Mouse (Mus musculus): Measurements from ENCODE around the gene Unc5cl. TPM values are rescaled to one million over a fixed set of nuclear protein-coding genes. Genes with fewer than 3 reads are reported as not detected.

Unc5cl gene
- polyA plus RNA-seq, 1 experiment, result 4.7 TPM

DNA sequence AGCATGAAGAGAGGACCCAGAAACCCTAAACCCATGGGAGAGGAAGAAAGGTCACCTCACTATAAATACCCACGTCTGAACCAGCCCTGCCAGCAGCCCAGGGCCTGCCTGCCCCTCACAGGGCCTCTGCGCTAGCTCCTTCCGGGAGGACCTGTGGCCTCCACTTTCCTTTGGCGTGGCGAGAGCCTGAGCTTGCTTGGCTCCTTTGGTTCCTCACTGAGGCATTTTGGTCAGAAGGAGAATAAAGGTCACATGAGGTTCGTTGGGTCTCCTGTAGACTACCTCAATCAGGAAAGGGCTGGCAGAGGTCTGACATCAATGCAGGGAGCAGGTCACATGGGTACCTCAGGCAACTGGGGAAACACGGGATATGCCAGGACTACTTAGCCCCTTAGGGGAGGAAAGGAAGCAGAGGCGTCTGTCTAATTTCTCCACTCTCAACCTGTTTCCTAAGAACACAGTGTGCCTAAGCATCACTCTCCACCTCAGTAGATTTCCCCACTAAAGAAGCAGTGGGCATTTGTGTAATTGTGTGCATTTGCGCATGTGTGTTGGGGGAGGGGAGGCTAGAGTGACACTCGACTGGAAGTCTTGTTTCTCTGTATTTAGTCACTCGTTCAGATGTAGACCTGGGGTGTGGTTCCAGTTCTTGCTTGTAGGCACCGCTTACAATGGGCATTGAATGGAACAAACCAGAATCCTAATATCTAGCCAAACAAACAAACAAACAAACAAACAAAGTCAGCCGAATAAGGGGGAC lies 27.5 kb upstream of the Unc5cl start:
- Histone ChIP-seq H3K4me1 (ENCODE audit: control insufficient read depth, insufficient read depth, low read length) (peaks cover 5% of the 10 kb centered on the region), H3K27ac (ENCODE audit: control insufficient read depth, insufficient read depth, low read depth, low read length, poor library complexity) (peak overlapping the region; percentile 89), H3K4me3 (replicated peaks; ENCODE audit: control insufficient read depth, low read depth, low read length) (no peak overlapping the region)
- 30% methylated on average over 13 of the region's 13 CpGs for WGBS
- TF ChIP-seq CTCF (IDR thresholded peaks at IDR 0.05; ENCODE audit: control insufficient read depth, insufficient read depth, low read length), result no peak
- no peak for TF ChIP-seq POLR2A (IDR thresholded peaks at IDR 0.05; ENCODE audit: borderline replicate concordance, control insufficient read depth, low read depth, low read length)

DNA sequence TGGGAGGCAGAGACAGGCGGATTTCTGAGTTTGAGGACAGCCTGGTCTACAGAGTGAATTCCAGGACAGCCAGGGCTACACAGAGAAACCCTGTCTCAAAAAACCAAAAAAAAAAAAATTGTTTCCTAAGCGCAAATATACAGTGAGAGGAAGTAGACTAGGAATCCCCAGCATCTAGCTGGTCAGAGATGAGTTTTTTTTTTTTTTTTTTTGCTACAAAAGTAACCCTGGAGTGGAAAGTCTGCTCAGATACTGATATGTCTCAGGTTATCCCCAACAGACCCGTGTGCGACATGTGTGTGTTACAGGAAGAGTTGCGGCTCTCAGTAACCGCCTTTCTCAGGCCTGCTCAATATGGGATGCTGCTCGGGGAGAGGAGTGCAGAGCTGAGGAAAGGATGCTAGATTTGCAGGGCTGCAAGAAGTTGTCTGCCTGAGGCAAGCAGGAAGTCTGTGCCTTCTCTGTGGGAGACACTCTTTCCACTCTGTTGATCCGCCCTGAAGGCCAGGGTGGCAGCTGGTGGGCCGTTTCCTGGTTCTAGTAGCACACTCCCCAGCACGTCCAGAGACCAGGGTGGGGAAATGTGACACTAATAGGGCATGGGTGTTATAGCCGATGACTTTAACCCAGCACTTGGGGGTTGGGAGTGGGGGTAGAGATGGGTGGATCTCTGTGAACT lies 26.7 kb upstream of the Unc5cl start:
- TF ChIP-seq POLR2A (IDR thresholded peaks at IDR 0.05; ENCODE audit: borderline replicate concordance, control insufficient read depth, low read depth, low read length) (no peak), CTCF (IDR thresholded peaks at IDR 0.05; ENCODE audit: control insufficient read depth, insufficient read depth, low read length) (no peak)
- Histone ChIP-seq H3K4me3 (replicated peaks; ENCODE audit: control insufficient read depth, low read depth, low read length) (no peak overlapping the region), H3K27ac (ENCODE audit: control insufficient read depth, insufficient read depth, low read depth, low read length, poor library complexity) (peak overlapping the region; percentile 50), H3K4me1 (ENCODE audit: control insufficient read depth, insufficient read depth, low read length) (peaks cover 5% of the 10 kb centered on the region)
- WGBS, result 25% methylated on average over 11 of the region's 11 CpGs

DNA sequence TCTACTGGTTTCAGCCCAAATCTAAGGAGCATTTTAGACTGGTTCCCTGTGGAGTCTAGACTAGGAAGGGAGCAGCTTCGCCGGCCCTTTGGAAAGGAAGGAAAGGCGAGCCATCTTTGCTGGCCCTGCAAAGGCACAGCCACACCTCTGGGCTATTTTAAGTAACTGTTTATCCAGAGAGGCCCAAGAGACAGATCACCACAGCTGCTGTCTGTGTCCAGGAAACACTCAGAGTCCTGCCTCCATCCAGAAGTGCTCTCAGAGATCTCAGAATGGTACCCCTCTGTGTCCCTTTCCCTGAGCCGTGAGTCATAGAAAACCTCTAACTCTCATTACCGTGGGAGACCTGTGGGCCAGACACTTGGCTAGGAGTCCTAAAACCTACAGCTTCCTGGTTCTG lies 24.3 kb upstream of the Unc5cl start:
- Histone ChIP-seq H3K27ac (ENCODE audit: control insufficient read depth, insufficient read depth, low read depth, low read length, poor library complexity) (no peak overlapping the region), H3K4me1 (ENCODE audit: control insufficient read depth, insufficient read depth, low read length) (peaks cover 5% of the 10 kb centered on the region), H3K4me3 (replicated peaks; ENCODE audit: control insufficient read depth, low read depth, low read length) (no peak overlapping the region)
- WGBS, result 41% methylated on average over 5 of the region's 5 CpGs
- TF ChIP-seq POLR2A (IDR thresholded peaks at IDR 0.05; ENCODE audit: borderline replicate concordance, control insufficient read depth, low read depth, low read length), result no peak
- no peak for TF ChIP-seq CTCF (IDR thresholded peaks at IDR 0.05; ENCODE audit: control insufficient read depth, insufficient read depth, low read length)

DNA sequence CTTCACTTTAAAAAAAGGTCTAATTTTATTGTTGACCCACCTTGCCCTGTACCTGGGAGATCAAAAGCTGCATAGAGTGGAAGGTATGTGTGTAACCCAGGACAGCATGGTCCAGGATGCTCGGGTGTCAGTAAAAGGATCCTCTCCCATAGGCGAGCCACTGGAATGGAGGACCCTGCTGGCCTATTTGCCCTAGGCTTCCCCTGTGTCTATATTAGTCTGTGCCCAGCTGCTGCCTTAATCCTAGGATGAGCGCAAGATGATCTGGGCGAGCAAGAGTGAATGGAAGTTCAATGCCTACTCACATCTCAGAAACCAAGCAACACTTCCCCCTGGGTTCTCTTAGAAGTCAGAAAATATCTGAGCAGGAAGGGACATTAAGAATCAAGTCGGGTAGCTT lies 23.6 kb upstream of the Unc5cl start:
- Histone ChIP-seq H3K4me3 (replicated peaks; ENCODE audit: control insufficient read depth, low read depth, low read length) (no peak overlapping the region), H3K4me1 (ENCODE audit: control insufficient read depth, insufficient read depth, low read length) (peaks cover 4% of the 10 kb centered on the region), H3K27ac (ENCODE audit: control insufficient read depth, insufficient read depth, low read depth, low read length, poor library complexity) (no peak overlapping the region)
- WGBS, result 71% methylated on average over 5 of the region's 5 CpGs
- no peak for TF ChIP-seq POLR2A (IDR thresholded peaks at IDR 0.05; ENCODE audit: borderline replicate concordance, control insufficient read depth, low read depth, low read length)
- TF ChIP-seq CTCF (IDR thresholded peaks at IDR 0.05; ENCODE audit: control insufficient read depth, insufficient read depth, low read length), result no peak

DNA sequence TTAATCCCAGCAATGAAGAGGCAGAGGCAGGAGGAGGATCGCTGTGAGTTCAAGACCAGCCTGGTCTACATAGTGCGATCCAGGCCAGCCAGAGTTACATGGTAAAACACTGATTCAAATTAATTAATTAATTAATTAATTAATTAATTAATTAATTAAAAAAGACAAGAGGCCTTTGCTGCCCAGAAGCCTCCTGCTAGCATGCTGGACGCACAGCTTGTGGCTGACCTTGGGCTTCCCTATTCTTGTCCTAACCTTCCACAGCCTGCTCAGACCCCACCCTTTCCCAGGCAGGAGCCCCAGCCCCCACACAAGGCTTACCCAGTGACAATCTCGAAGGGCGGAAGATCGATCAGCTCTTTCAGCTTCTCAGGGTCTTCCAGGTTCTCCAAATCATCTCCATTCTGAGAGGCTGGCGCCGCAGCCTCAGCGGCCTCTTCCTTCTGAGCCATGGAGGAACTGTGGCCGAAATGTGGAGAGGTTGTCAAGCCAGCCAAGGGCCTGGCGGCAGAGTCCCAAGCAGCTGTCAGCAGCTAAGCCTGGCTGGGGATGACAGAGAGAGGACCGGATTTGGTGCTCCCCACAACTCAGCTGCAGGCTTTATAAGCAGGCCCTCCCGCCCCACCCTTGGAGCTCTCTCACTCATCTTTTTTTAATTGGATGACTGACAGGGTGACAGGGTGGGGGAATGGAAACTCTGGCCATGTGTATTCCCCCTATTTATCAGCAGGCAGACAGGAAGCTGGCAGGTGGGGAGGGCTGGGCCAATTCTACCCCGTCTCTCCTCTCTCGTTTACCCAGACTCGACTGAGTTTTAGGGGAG lies 22.3 kb upstream of the Unc5cl start, which contains the start of gene Apobec2:
TSS of gene Apobec2 (minus strand) at position 773 of the 823 bp plus-strand sequence.
- Histone ChIP-seq H3K4me3 (replicated peaks; ENCODE audit: control insufficient read depth, low read depth, low read length) (no peak within 1 kb of the TSS), H3K27ac (ENCODE audit: control insufficient read depth, insufficient read depth, low read depth, low read length, poor library complexity) (no peak within 1 kb of the TSS), H3K4me1 (ENCODE audit: control insufficient read depth, insufficient read depth, low read length) (peaks cover 1% of the 10 kb centered on the region; the same call in 1 of the 2 replicates)
- 74% methylated on average over 16 of the region's 16 CpGs for WGBS
- TF ChIP-seq CTCF (IDR thresholded peaks at IDR 0.05; ENCODE audit: control insufficient read depth, insufficient read depth, low read length) (no peak), POLR2A (IDR thresholded peaks at IDR 0.05; ENCODE audit: borderline replicate concordance, control insufficient read depth, low read depth, low read length) (no peak)

DNA sequence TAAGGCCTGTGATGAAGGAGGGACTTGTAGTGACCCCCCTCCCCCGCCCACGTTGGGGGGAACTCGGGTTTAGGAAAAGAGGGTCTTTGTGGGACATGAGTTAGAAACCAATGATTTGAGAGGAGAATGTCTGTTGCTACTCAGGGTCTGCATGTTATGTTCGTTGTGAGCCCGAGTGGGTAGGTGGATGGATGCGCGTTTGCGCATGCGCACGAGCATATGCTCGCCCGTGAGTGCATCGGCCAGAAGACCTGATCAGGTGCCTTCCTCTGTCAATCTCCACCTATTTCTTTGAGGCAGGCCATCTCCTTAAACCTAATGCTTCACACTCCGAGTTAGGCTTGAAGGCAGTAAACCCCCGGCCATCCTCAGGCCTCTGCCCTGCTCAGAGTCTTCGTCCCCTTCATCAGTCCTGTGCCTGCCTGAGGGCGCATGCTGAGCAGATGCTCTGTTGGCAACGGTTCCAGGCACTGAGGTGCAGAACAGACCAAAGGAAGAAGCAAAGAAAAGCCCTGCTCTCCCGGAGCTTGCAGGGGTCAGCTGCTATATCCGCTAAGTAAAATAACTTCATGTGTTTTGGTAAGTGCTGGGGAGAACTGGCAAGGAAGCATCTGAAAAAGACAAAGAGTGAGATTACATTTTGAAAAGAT lies 21.6 kb upstream of the Unc5cl start:
- Histone ChIP-seq H3K27ac (ENCODE audit: control insufficient read depth, insufficient read depth, low read depth, low read length, poor library complexity) (no peak overlapping the region), H3K4me1 (ENCODE audit: control insufficient read depth, insufficient read depth, low read length) (peaks cover 1% of the 10 kb centered on the region; the same call in 1 of the 2 replicates), H3K4me3 (replicated peaks; ENCODE audit: control insufficient read depth, low read depth, low read length) (no peak overlapping the region)
- WGBS, result 88% methylated on average over 20 of the region's 20 CpGs
- TF ChIP-seq CTCF (IDR thresholded peaks at IDR 0.05; ENCODE audit: control insufficient read depth, insufficient read depth, low read length) (no peak), POLR2A (IDR thresholded peaks at IDR 0.05; ENCODE audit: borderline replicate concordance, control insufficient read depth, low read depth, low read length) (no peak)

DNA sequence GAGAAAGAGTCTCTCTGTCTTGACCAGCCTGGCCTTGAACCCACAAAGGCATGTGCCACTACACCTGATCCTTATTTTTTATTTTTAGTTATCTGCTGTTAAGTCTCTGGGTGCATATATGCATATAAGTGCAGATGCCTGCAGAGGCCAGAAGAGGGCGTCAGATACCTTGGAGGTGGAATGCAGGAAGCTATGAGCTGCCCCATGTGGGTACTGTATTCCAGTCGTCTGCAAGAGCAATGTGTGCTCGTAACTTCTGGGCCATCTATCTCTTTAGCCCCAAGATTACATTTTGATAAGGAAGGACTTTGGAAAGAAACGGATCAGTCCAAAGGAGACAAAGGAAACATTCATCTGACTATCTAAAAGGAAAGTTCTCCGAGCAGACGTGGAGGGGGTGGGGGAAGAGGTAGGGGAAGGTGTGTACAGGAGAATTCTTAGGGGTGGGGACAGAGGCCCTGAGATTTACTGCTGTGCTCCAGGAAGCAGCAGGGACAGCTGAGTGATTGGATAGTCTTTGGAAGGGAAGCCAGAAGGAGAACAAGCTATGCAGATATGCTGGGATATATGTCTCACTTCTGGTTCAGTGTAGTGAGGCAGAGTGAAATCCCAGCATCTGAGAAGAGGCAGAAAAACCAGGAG lies 20.9 kb upstream of the Unc5cl start:
- H3K27ac ChIP-seq (ENCODE audit: control insufficient read depth, insufficient read depth, low read depth, low read length, poor library complexity), result no peak overlapping the region
- TF ChIP-seq POLR2A (IDR thresholded peaks at IDR 0.05; ENCODE audit: borderline replicate concordance, control insufficient read depth, low read depth, low read length) (no peak), CTCF (IDR thresholded peaks at IDR 0.05; ENCODE audit: control insufficient read depth, insufficient read depth, low read length) (no peak)
- WGBS, result 75% methylated on average over 6 of the region's 6 CpGs
- no peak overlapping the region for H3K4me3 ChIP-seq (replicated peaks; ENCODE audit: control insufficient read depth, low read depth, low read length)
- H3K4me1 ChIP-seq (ENCODE audit: control insufficient read depth, insufficient read depth, low read length), result no peaks in the 10 kb centered on the region; the same call in 1 of the 2 replicates

Measured in bone marrow, adult 2 months (tissue).